9 mouse cellular contexts compared by ENCODE assay signal in the genomic region with DNA sequence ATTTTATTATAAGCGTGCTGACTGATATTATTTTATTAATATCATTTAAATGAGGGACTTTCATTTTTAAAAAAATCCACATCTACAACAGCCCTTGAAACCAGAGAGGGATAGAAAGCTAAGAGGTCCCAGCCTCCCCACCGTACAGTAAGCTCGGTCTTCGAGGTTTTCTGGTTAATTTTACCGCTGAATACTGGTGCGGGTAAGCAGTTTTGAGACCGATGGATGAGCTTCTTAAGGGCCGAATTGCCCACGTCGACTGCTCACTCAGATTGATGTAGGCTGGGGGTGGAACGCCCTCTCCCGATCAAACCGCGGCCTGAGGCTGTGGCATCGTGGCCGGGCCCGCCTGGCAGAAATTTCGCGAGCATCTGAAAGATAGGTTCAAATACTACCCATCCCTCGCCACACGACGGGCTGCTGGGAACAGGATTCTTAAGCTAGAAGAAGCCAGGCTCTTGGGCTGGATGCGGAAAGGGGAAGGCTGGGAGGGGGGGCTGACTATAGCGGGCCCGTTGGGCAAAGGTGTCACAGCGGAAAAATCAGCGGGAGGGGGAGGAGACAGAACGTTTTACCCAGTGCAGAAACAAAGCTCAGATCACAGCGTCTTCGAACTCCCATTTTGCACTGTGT. TPM values are rescaled to one million over a fixed set of nuclear protein-coding genes. Genes with fewer than 3 reads are reported as not detected.
DNase-seq lines count a peak whose midpoint lies in the region; ATAC-seq lines count a peak whose summit lies in the region.
"Had no signal": no experiment of that assay in that cellular context is flagged by ENCODE, and none has a peak within 500 bp of the region (broad histone marks: within the 10 kb centered on the region; RNA-seq: fewer than 3 reads in every experiment).

No protein-coding gene starts in this region.

- no peak overlapping the region for H3K4me2 ChIP-seq in intestine, embryonic 15.5 days (replicated peaks)
- H3K4me2 ChIP-seq in intestine, embryonic 16.5 days (ENCODE audit: low read depth, low read length), result no peak overlapping the region
- H3K4me2 ChIP-seq in forebrain, embryonic 14.5 days (ENCODE audit: low read length), result peak overlapping the region; percentile 87

- H3K4me1 ChIP-seq in intestine, embryonic 15.5 days (replicated peaks), result peaks cover 21% of the 10 kb centered on the region
- H3K4me1 ChIP-seq in intestine, embryonic 16.5 days (ENCODE audit: control insufficient read depth, insufficient read depth, low read length), result peaks cover 10% of the 10 kb centered on the region
- peaks cover 7% of the 10 kb centered on the region for H3K4me1 ChIP-seq in brown adipose tissue, adult 24 weeks (ENCODE audit: control insufficient read depth, insufficient read depth, insufficient read length, low read length)
- peaks cover 20% of the 10 kb centered on the region; the same call in 1 of the 2 replicates for H3K4me1 ChIP-seq in forebrain, embryonic 14.5 days (ENCODE audit: control insufficient read depth, insufficient read depth, low read length)

- H3K27ac ChIP-seq in intestine, embryonic 15.5 days, result no peak overlapping the region
- no peak overlapping the region for H3K27ac ChIP-seq in intestine, embryonic 16.5 days (ENCODE audit: low read length)
- no peak overlapping the region for H3K27ac ChIP-seq in brown adipose tissue, adult 24 weeks (replicated peaks; ENCODE audit: low read depth, low read length)
- H3K27ac ChIP-seq in forebrain, embryonic 14.5 days (ENCODE audit: low read depth, low read length), result peak overlapping the region; percentile 92; the same call in 1 of the 2 replicates

- H3K36me3 ChIP-seq in intestine, embryonic 15.5 days, result no peaks in the 10 kb centered on the region
- no peaks in the 10 kb centered on the region for H3K36me3 ChIP-seq in intestine, embryonic 16.5 days (ENCODE audit: control insufficient read depth, insufficient read depth, low read length)
- H3K36me3 ChIP-seq in forebrain, embryonic 14.5 days (ENCODE audit: control insufficient read depth, insufficient read depth, low read length), result no peaks in the 10 kb centered on the region

- H3K9me3 ChIP-seq in intestine, embryonic 15.5 days, result no peaks in the 10 kb centered on the region
- H3K9me3 ChIP-seq in intestine, embryonic 16.5 days (ENCODE audit: control insufficient read depth, low read length), result no peaks in the 10 kb centered on the region
- H3K9me3 ChIP-seq in forebrain, embryonic 14.5 days (replicated peaks; ENCODE audit: control insufficient read depth, low read length), result no peaks in the 10 kb centered on the region

- 0 out of 2 replicates have a peak overlapping the region, but pooled peaks have one; percentile 5 for H3K4me3 ChIP-seq in intestine, embryonic 15.5 days (replicated peaks)
- no peak overlapping the region for H3K4me3 ChIP-seq in intestine, embryonic 16.5 days (ENCODE audit: low read length)
- H3K4me3 ChIP-seq in brown adipose tissue, adult 24 weeks (ENCODE audit: insufficient read depth, low read depth, low read length), result peak overlapping the region; percentile 24
- H3K4me3 ChIP-seq in forebrain, embryonic 14.5 days (ENCODE audit: low read depth, low read length), result peak overlapping the region; percentile 57

- peaks cover 52% of the 10 kb centered on the region for H3K27me3 ChIP-seq in intestine, embryonic 15.5 days (replicated peaks)
- H3K27me3 ChIP-seq in intestine, embryonic 16.5 days (replicated peaks; ENCODE audit: control insufficient read depth, insufficient read depth, low read length), result peaks cover 45% of the 10 kb centered on the region
- peaks cover 16% of the 10 kb centered on the region for H3K27me3 ChIP-seq in forebrain, embryonic 14.5 days (replicated peaks; ENCODE audit: control insufficient read depth, insufficient read depth, low read length)
- H3K27me3 ChIP-seq: Patski had no signal

- 4% methylated on average over 30 of the region's 30 CpGs for WGBS in intestine, embryonic 15.5 days
- 6% methylated on average over 30 of the region's 30 CpGs for WGBS in intestine, embryonic 16.5 days
- WGBS in forebrain, embryonic 14.5 days, result 3% methylated on average over 30 of the region's 30 CpGs

- no peak for ATAC-seq in intestine, embryonic 15.5 days
- no peak for ATAC-seq in intestine, embryonic 16.5 days
- ATAC-seq in forebrain, embryonic 14.5 days, result no peak
- ATAC-seq: Patski had no signal

- DNase-seq in forebrain, embryonic 14.5 days (ENCODE audit: low spot score), result no peak
- peak; percentile 54 for DNase-seq in lung, postnatal 36 days
- no peak for DNase-seq in frontal cortex, postnatal 36 days (ENCODE audit: low spot score in 2 of 2)
- DNase-seq in gastrocnemius, adult 18-20 months (ENCODE audit: low spot score), result no peak
- no peak for DNase-seq in left cerebral cortex, adult 9 months (ENCODE audit: low spot score in 2 of 2)

- no peak overlapping the region for H3K9ac ChIP-seq in intestine, embryonic 15.5 days
- no peak overlapping the region for H3K9ac ChIP-seq in intestine, embryonic 16.5 days (ENCODE audit: low read depth, low read length)
- peak overlapping the region; percentile 91 for H3K9ac ChIP-seq in forebrain, embryonic 14.5 days (ENCODE audit: low read length)

RNA-seq across cellular contexts. Expression of a gene that starts 2.5 kb away (rescaled TPM):
- 14.4 and 17.0 TPM in 2 replicates for polyA plus RNA-seq in intestine, embryonic 15.5 days (2015; fragmentation: Nextera tagmentation; extraction: Ambion mirVana)
- 13.6 and 15.8 TPM in 2 replicates for polyA plus RNA-seq in intestine, embryonic 16.5 days (2015; fragmentation: Nextera tagmentation; extraction: Ambion mirVana)
- 20.7 and 29.1 TPM in 2 replicates for polyA plus RNA-seq in brown adipose tissue, adult 24 weeks (2012; ENCODE audit: insufficient read depth, insufficient read length, missing spikeins)
- polyA plus RNA-seq in forebrain, embryonic 14.5 days (2014; fragmentation: Nextera tagmentation; extraction: Ambion mirVana), result 354 and 601 TPM in 2 replicates
- total RNA-seq in gastrocnemius, adult 18-20 months (2021), result 10 to 100 TPM; 71.8 to 85.5 TPM

RNA-seq across cellular contexts. Expression of a gene that starts 47.6 kb away (rescaled TPM):
- not detected in 2 replicates for polyA plus RNA-seq in intestine, embryonic 15.5 days (2015; fragmentation: Nextera tagmentation; extraction: Ambion mirVana)
- not detected in 2 replicates for polyA plus RNA-seq in intestine, embryonic 16.5 days (2015; fragmentation: Nextera tagmentation; extraction: Ambion mirVana)
- polyA plus RNA-seq in brown adipose tissue, adult 24 weeks (2012; ENCODE audit: insufficient read depth, insufficient read length, missing spikeins), result not detected in 2 replicates
- not detected in 2 replicates for polyA plus RNA-seq in forebrain, embryonic 14.5 days (2014; fragmentation: Nextera tagmentation; extraction: Ambion mirVana)
- total RNA-seq in gastrocnemius, adult 18-20 months (2021), result not detected
- polyA plus RNA-seq: Patski had no signal

Comparison
In these comparisons a context has a peak if more than half of its experiments do, and no peak if none do; other contexts are left out.
1. RNA of a gene that starts 2.5 kb away (polyA plus RNA-seq): 354 to 601 TPM in forebrain, embryonic 14.5 days; 20.7 to 29.1 TPM in brown adipose tissue, adult 24 weeks, 14.4 to 17.0 TPM in intestine, embryonic 15.5 days and 13.6 to 15.8 TPM in intestine, embryonic 16.5 days; every median in the first group is over 10 times any median in the second.